ENCODE assay signal across 10 mouse cellular contexts in the genomic region with DNA sequence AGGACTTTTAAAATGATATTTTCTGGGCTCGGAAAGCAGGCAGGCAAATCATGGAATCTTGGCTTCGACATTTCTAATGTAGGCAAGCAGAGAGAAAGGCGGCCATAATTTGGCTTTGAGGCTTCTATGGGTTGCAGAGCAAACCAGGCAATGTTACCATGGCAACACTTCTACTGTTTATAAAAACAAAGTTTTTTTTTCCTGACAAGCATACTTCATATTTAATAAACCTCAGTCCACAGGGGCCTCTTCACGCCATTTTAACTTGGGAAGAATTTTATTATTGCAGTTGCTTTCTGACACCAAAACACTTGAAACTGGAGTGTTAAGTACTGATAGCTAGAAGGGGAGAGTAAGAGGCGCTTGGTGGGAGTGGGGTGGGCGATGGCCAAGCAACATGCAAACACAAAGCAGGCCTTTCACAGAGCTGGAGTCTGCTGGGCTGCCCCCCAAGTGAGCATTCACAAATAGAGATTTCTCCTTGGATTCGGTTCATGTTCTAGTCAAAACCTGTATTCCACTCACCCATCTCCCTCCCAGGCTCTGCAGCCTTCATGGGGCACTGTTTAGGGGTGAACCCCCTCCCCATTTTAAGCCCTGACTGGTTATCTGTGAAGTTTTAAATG. TPM values are rescaled to one million over a fixed set of nuclear protein-coding genes. Genes with fewer than 3 reads are reported as not detected.
DNase-seq lines count a peak whose midpoint lies in the region; ATAC-seq and TF ChIP-seq lines count a peak whose summit lies in the region.
"Had no signal": no experiment of that assay in that cellular context is flagged by ENCODE, and none has a peak within 500 bp of the region (broad histone marks: within the 10 kb centered on the region; RNA-seq: fewer than 3 reads in every experiment).

No protein-coding gene starts in this region.

- 27% methylated on average over 7 of the region's 7 CpGs for WGBS in forebrain, postnatal 0 days
- WGBS in forebrain, embryonic 16.5 days = 50% methylated on average over 7 of the region's 7 CpGs
- 51% methylated on average over 7 of the region's 7 CpGs for WGBS in heart, embryonic 11.5 days (ENCODE audit: insufficient replicate concordance)
- 32% methylated on average over 7 of the region's 7 CpGs for WGBS in lung, embryonic 15.5 days

- H3K4me1 ChIP-seq in forebrain, postnatal 0 days (ENCODE audit: insufficient read depth) = peaks cover 9% of the 10 kb centered on the region
- peaks cover 9% of the 10 kb centered on the region for H3K4me1 ChIP-seq in forebrain, embryonic 16.5 days (replicated peaks; ENCODE audit: control insufficient read depth, insufficient read depth, low read length)
- H3K4me1 ChIP-seq in heart, embryonic 11.5 days (ENCODE audit: control insufficient read depth, insufficient read depth, low read length) = peaks cover 13% of the 10 kb centered on the region
- H3K4me1 ChIP-seq in lung, embryonic 15.5 days = peaks cover 41% of the 10 kb centered on the region

- ATAC-seq in forebrain, postnatal 0 days = peak; percentile 69
- no peak for ATAC-seq in forebrain, embryonic 16.5 days
- no peak for ATAC-seq in heart, embryonic 11.5 days (replicated peaks; ENCODE audit: insufficient number of reproducible peaks, low FRiP score, low TSS enrichment)
- peak; percentile 29; the same call in 1 of the 2 replicates for ATAC-seq in lung, embryonic 15.5 days (ENCODE audit: borderline replicate concordance, extremely low read depth, low FRiP score, low TSS enrichment)

- no peaks in the 10 kb centered on the region for H3K27me3 ChIP-seq in forebrain, postnatal 0 days (ENCODE audit: insufficient read depth, low read length)
- no peaks in the 10 kb centered on the region for H3K27me3 ChIP-seq in forebrain, embryonic 16.5 days (replicated peaks; ENCODE audit: control insufficient read depth, insufficient read depth, low read length)
- H3K27me3 ChIP-seq in heart, embryonic 11.5 days (ENCODE audit: control insufficient read depth, insufficient read depth, low read length) = no peaks in the 10 kb centered on the region
- H3K27me3 ChIP-seq in lung, embryonic 15.5 days = no peaks in the 10 kb centered on the region

- no peak for TF ChIP-seq CTCF in forebrain, postnatal 0 days (IDR thresholded peaks at IDR 0.05; ENCODE audit: low read depth)

- H3K36me3 ChIP-seq in forebrain, postnatal 0 days (ENCODE audit: insufficient read depth) = no peaks in the 10 kb centered on the region
- no peaks in the 10 kb centered on the region for H3K36me3 ChIP-seq in forebrain, embryonic 16.5 days (ENCODE audit: control insufficient read depth, insufficient read depth)
- no peaks in the 10 kb centered on the region for H3K36me3 ChIP-seq in heart, embryonic 11.5 days (ENCODE audit: control insufficient read depth, insufficient read depth, low read length)
- no peaks in the 10 kb centered on the region for H3K36me3 ChIP-seq in lung, embryonic 15.5 days

- no peaks in the 10 kb centered on the region for H3K9me3 ChIP-seq in forebrain, postnatal 0 days (ENCODE audit: low read length)
- H3K9me3 ChIP-seq in forebrain, embryonic 16.5 days (ENCODE audit: control insufficient read depth, low read length) = no peaks in the 10 kb centered on the region
- H3K9me3 ChIP-seq in heart, embryonic 11.5 days (replicated peaks; ENCODE audit: control insufficient read depth, low read length) = no peaks in the 10 kb centered on the region
- no peaks in the 10 kb centered on the region for H3K9me3 ChIP-seq in lung, embryonic 15.5 days

- no peak overlapping the region for H3K4me3 ChIP-seq in forebrain, postnatal 0 days (ENCODE audit: low read depth, low read length)
- H3K4me3 ChIP-seq in forebrain, embryonic 16.5 days (replicated peaks; ENCODE audit: low read length) = no peak overlapping the region
- no peak overlapping the region for H3K4me3 ChIP-seq in heart, embryonic 11.5 days (ENCODE audit: low read depth, low read length)
- no peak overlapping the region for H3K4me3 ChIP-seq in lung, embryonic 15.5 days

- H3K9ac ChIP-seq in forebrain, postnatal 0 days = no peak overlapping the region
- H3K9ac ChIP-seq in forebrain, embryonic 16.5 days (replicated peaks; ENCODE audit: low read depth, low read length) = no peak overlapping the region
- H3K9ac ChIP-seq in heart, embryonic 11.5 days (ENCODE audit: low read depth, low read length) = 0 out of 2 replicates have a peak overlapping the region, but pooled peaks have one; percentile 28
- H3K9ac ChIP-seq in lung, embryonic 15.5 days = 0 out of 2 replicates have a peak overlapping the region, but pooled peaks have one; percentile 8

- H3K4me2 ChIP-seq in forebrain, postnatal 0 days (ENCODE audit: low read depth) = no peak overlapping the region
- no peak overlapping the region for H3K4me2 ChIP-seq in forebrain, embryonic 16.5 days (ENCODE audit: low read length)
- H3K4me2 ChIP-seq in heart, embryonic 11.5 days = no peak overlapping the region
- no peak overlapping the region for H3K4me2 ChIP-seq in lung, embryonic 15.5 days

- peak overlapping the region; percentile 59 for H3K27ac ChIP-seq in forebrain, postnatal 0 days (ENCODE audit: low read depth, low read length)
- H3K27ac ChIP-seq in forebrain, embryonic 16.5 days (ENCODE audit: low read length) = no peak overlapping the region
- no peak overlapping the region for H3K27ac ChIP-seq in heart, embryonic 11.5 days (ENCODE audit: low read depth, low read length)
- peak overlapping the region; percentile 53 for H3K27ac ChIP-seq in lung, embryonic 15.5 days
- H3K27ac ChIP-seq: macrophage had no signal

- DNase-seq in forebrain, postnatal 0 days = peak; percentile 62
- peak; percentile 20 for DNase-seq in 3T3-L1 (ENCODE audit: low read depth, low spot score)
- no peak for DNase-seq in thymus, postnatal 10 days (ENCODE audit: low spot score in 2 of 2)
- DNase-seq in gastrocnemius, adult 8-10 months (ENCODE audit: low spot score in 2 of 2) = no peak
- no peak for DNase-seq in spleen, postnatal 4 days (ENCODE audit: low spot score in 2 of 2)
- DNase-seq: thymus, adult 2 months had no signal

RNA-seq across cellular contexts. Expression of a gene that starts 4.8 kb away (rescaled TPM):
- total RNA-seq in forebrain, postnatal 0 days (2014; rRNA removed) = not detected in 2 replicates
- 0.07 and 0.10 TPM in 2 replicates for polyA plus RNA-seq in forebrain, postnatal 0 days (2015; fragmentation: Nextera tagmentation; extraction: Ambion mirVana)
- polyA plus RNA-seq in forebrain, embryonic 16.5 days (2015; fragmentation: Nextera tagmentation; extraction: Ambion mirVana) = 0.33 TPM in 1 of 2 replicates, not detected in the other
- 0.13 and 0.17 TPM in 2 replicates for polyA plus RNA-seq in heart, embryonic 11.5 days (2014; fragmentation: Nextera tagmentation; extraction: Ambion mirVana)
- 0.36 and 0.42 TPM in 2 replicates for polyA plus RNA-seq in lung, embryonic 15.5 days (2015; fragmentation: Nextera tagmentation; extraction: Ambion mirVana)
- not detected for total RNA-seq in gastrocnemius, adult 8-10 months (2022)

RNA-seq across cellular contexts. Expression of a gene that starts 57.1 kb away (rescaled TPM):
- 34.0 and 43.0 TPM in 2 replicates for total RNA-seq in forebrain, postnatal 0 days (2014; rRNA removed)
- 12.5 and 16.5 TPM in 2 replicates for polyA plus RNA-seq in forebrain, postnatal 0 days (2015; fragmentation: Nextera tagmentation; extraction: Ambion mirVana)
- polyA plus RNA-seq in forebrain, embryonic 16.5 days (2015; fragmentation: Nextera tagmentation; extraction: Ambion mirVana) = 22.6 and 25.1 TPM in 2 replicates
- polyA plus RNA-seq in heart, embryonic 11.5 days (2014; fragmentation: Nextera tagmentation; extraction: Ambion mirVana) = 14.7 and 20.1 TPM in 2 replicates
- polyA plus RNA-seq in lung, embryonic 15.5 days (2015; fragmentation: Nextera tagmentation; extraction: Ambion mirVana) = 20.5 and 20.9 TPM in 2 replicates
- total RNA-seq in gastrocnemius, adult 8-10 months (2022) = 10 to 100 TPM; 33.2 to 37.1 (median 35.4) TPM

Comparison
In these comparisons a context has a peak if more than half of its experiments do, and no peak if none do; other contexts are left out.
1. ATAC-seq: peak in forebrain, postnatal 0 days (single experiment) and lung, embryonic 15.5 days (single experiment); none in forebrain, embryonic 16.5 days (single experiment) and heart, embryonic 11.5 days (single experiment).
2. H3K27ac ChIP-seq: peak in forebrain, postnatal 0 days (single experiment) and lung, embryonic 15.5 days (single experiment); none in forebrain, embryonic 16.5 days (single experiment) and heart, embryonic 11.5 days (single experiment).
3. DNase-seq: peak in forebrain, postnatal 0 days (single experiment) and 3T3-L1 (single experiment); none in thymus, postnatal 10 days (0 of 2), gastrocnemius, adult 8-10 months (0 of 2) and spleen, postnatal 4 days (0 of 2).
4. H3K9ac ChIP-seq: peak in heart, embryonic 11.5 days (single experiment) and lung, embryonic 15.5 days (single experiment); none in forebrain, postnatal 0 days (single experiment) and forebrain, embryonic 16.5 days (single experiment).